Mouse (Mus musculus) Patski (cell line): ENCODE data around the gene Setd5. TPM values are rescaled to one million over a fixed set of nuclear protein-coding genes. Genes with fewer than 3 reads are reported as not detected.

Experiments used
- ATAC-seq: fragments of 100-300 bp; one replicate; pipeline ENCODE4 v1.8.0; 2021
- CTCF ChIA-PET: fragments of 350-600 bp; sonication (Branson Sonifier 250); formaldehyde crosslinking; loops from one replicate; lab custom pipeline; 2022; ENCODE audit warnings: inconsistent platforms; lab: Charles Lee
- POLR2A ChIA-PET: fragments of 350-600 bp; sonication (Branson Sonifier 250); formaldehyde crosslinking; loops from one replicate; lab custom pipeline; 2022; ENCODE audit warnings: antibody characterized with exemption, inconsistent platforms; lab: Charles Lee
- DNase-seq: peaks from one replicate; pipeline ENCODE4 v3.0.0-alpha.2; 2011; ENCODE audit warnings: low read depth, low spot score
- H3K27me3 ChIP-seq: fragments of 371-371 bp; one replicate; pipeline ENCODE4 v1.5.1; 2021
- CTCF ChIP-seq: fragments of 100-300 bp; IDR thresholded peaks from one replicate; pipeline ENCODE4 v1.5.1; 2021
- in situ Hi-C: fragments of 300-500 bp; cut with MboI; formaldehyde crosslinking; loops from 3 replicates; pipeline ENCODE4 v1.11.1; 2018; ENCODE audit warnings: low pct_unique_long_range_greater_than_20kb, mixed read lengths
- polyA plus RNA-seq: library from polyadenylated mRNA; unstranded; gene quantifications from one replicate; pipeline ENCODE4 v1.2.3, GENCODE M21; 2021

Setd5 gene
- polyA plus RNA-seq, 1 experiment from 2014 or later, result 60.3 TPM

DNA sequence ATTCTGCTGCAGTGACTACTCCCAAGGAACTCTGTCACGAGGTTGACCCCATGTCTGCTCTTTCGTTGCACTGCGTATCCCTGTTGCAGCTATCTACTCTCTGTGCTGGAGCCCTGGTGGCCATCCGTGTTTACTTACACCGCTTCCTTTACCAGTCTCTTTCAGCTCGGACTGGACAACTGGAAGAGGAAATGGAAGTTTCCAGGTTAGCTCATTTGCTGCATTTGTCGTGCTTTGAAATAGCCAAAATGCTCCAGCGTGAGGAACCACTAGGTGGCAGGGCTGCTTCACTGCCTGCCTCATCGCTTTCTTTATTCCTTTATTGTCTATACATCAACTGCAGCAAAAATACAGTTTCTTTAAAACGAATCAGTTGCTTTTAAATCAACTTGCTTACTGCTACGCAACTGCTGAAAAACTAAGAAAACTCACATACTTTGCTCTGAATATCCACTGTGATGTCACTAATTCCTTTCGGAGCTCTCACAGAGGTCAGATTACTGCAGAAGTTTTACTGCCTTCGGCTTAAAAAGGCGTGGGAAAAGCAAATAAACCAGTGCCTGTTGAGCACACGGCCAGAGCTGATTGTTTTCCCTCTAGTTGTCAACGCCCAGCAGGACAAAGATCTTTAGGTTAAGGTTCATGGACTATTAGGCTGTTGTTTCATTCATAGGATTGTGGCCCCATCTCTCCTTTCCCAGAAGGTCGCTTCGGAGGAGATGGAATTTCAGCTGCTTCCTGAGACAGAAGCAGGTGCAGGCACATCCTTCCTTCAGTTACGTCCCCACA, 39.0 kb upstream of the Setd5 start:
- H3K27me3 ChIP-seq, result no peaks in the 10 kb centered on the region
- in situ Hi-C loops, result no loop called here
- POLR2A ChIA-PET, result interaction anchor here (1.2 kb wide), 1 partner anchor 62 kb away, joined by 3 read pairs; no protein-coding TSS in a partner anchor
- peak; percentile 94 for TF ChIP-seq CTCF
- CTCF ChIA-PET, result interaction anchor here (0.6 to 3.3 kb wide), 25 partner anchors 9 to 340 kb away, joined by 3 to 33 read pairs (median 4); no protein-coding TSS in a partner anchor
- ATAC-seq (peak; percentile 71), DNase-seq (no peak)

DNA sequence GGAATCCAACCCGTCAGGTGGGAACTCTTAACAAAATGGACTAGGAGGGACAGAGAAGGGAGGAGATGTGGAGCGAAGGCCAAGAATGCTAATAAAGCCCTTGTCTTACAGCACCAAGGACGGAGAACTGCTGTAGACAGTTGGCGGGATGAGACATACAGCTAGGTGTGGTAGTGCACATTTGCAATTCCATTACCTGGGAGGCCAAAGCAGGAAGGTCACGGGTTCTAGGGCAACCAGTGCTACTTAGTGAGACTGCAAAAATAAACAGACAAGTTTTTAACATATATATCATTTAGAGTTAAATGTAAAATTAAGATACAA, 38.5 kb upstream of the Setd5 start:
- no peaks in the 10 kb centered on the region for H3K27me3 ChIP-seq
- ATAC-seq, result no peak
- in situ Hi-C loops, result no loop called here
- DNase-seq, result no peak
- TF ChIP-seq CTCF, result no peak
- ChIA-PET POLR2A (interaction anchor here (1.2 kb wide), 1 partner anchor 61 kb away, joined by 3 read pairs; no protein-coding TSS in a partner anchor), CTCF (interaction anchor here (0.7 to 3.3 kb wide), 19 partner anchors 9 to 340 kb away, joined by 3 to 33 read pairs (median 6); no protein-coding TSS in a partner anchor)

DNA sequence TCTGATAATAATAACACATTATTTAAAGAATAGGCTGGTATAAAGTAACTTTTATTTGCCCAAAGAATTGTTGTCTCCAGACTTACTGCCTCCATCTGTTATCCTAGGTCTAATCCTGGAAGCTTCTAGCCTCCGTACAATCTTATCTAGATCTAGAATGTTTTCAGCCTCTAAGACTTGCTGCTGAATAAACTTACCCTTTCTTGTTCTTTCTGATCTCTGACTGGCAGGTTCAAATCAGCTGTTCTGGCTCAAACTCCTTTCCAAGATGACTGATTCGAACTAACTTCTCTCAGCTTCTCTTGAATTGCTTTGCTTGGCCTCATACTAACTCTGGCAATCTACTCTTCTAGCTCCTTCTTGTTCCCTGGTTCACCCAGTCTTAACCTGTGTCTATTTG, 36.8 kb upstream of the Setd5 start:
- H3K27me3 ChIP-seq, result no peaks in the 10 kb centered on the region
- in situ Hi-C loops, result loop anchor here (5.0 kb wide), 2 partner anchors 62 to 262 kb away; no protein-coding TSS in a partner anchor
- no peak for TF ChIP-seq CTCF
- CTCF ChIA-PET, result no interaction called here
- POLR2A ChIA-PET, result no interaction called here
- DNase-seq (no peak), ATAC-seq (no peak)

DNA sequence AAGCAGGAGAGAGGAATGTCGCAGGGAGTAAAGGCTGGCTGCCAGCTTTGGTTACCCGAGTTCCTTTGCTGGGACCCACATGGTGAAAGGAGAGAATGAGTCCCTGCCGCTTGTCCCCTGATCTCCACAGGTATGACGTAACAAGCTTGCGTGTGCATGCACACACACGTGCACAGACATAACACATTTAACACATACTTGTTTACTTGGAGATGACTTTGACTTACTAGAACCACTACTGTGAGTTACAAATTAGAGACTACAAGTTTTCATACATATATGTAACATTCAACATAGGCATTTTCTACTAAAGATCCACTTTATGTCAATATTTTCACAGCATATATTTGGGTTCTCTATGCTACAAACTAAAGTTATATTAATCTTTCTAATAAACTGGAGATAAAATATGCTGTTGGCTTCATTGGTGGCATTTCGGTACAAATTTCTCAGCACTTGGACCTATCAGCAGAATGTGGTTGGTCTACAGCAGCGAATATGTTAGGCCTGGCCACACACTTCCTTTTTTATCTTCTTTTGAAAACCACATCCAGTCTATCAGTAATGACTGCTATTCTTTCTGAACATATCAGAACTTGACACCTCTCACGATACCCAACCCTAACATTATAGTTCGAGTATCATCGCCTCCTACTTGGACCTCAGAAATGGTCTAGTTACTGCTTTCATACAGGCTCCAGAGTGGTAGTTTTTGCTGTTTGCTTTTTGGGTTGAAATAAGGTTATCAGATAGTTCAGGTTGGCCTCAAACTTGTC, 35.8 kb upstream of the Setd5 start:
- ChIA-PET POLR2A (no interaction called here), CTCF (no interaction called here)
- in situ Hi-C loops, result loop anchor here (5.0 kb wide), 2 partner anchors 61 to 261 kb away; no protein-coding TSS in a partner anchor
- ATAC-seq (no peak), DNase-seq (no peak)
- no peaks in the 10 kb centered on the region for H3K27me3 ChIP-seq
- no peak for TF ChIP-seq CTCF

DNA sequence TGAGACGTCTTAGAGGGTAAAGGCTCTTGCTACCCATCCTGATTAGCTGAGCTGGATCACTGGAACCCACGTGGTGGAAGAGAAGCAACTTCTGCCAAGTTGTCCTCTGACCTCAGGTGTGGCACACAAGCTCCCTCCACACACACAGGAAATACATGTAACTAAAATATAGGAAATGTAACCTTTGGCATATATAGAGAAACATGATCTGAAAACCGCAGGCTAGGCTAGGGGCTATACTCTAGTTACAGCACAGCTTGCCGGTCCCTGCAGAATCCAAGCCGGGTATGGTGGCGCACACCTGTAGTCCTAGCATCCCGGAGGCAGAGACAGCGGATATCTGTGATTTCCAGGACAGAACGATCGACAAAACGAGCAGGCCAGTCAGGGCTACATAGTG, 31.6 kb upstream of the Setd5 start:
- ChIA-PET POLR2A (interaction anchor here (0.5 to 3.4 kb wide), 8 partner anchors 30 to 617 kb away, joined by 3 to 19 read pairs (median 4); partner anchors contain the start of gene Setd5), CTCF (no interaction called here)
- no peak for TF ChIP-seq CTCF
- ATAC-seq (no peak), DNase-seq (no peak)
- in situ Hi-C loops, result no loop called here
- no peaks in the 10 kb centered on the region for H3K27me3 ChIP-seq

DNA sequence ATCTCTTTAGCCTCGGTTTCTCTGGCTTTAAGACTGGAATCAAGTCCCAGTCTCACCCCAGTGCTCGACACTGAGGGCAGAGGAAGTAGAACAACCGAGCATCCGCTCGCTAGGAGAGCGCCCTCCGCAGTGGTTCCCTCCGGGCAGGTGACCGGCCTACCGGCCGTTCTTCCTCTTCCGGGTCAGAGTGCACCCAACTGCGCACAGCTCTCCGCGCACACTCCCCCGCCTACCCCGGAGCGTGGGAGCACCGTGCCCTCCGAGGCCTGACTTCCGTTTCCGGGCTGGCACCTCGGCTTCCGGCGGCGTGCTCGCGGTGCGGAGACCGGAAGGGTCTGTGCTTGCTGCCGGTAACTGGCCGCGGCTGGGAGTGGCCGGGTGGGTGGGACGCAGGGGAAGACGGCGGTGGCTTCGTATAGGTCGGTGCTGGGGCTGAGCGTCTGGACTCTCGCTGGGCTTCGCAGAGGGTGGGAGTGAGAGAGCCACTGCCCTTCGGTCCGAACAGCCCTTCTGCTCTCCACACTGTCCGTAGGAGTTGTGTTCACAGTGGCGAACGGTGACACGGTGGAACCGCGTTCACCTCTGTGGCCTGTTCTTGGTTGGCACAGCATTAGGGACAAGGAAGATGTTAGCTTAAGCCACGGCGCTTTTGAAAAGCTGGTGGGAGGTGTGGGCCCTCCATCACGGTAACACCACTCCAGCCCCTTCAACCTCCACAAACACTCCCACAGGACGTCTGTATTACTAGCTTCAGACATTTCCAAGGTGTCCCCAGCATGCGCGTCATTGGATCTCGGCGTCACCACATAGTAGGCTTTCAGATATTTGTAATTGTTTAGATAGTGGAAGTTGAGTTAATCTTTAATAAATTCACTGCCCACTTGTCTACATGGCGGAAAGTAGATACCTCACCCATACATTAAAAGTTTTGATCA, 30.9 kb upstream of the Setd5 start, which contains the start of gene Thumpd3:
Thumpd3 (plus strand) TSS at position 185 of the 935 bp plus-strand sequence.
- ATAC-seq, result peak; percentile 93
- no peaks in the 10 kb centered on the region for H3K27me3 ChIP-seq
- DNase-seq, result peak; percentile 85
- in situ Hi-C loops, result no loop called here
- no peak for TF ChIP-seq CTCF
- POLR2A ChIA-PET, result interaction anchor here (0.5 to 3.4 kb wide), 9 partner anchors 15 to 616 kb away, joined by 3 to 19 read pairs (median 3); partner anchors contain the start of gene Setd5
- CTCF ChIA-PET, result interaction anchor here (1.0 to 3.2 kb wide), 5 partner anchors 9 to 345 kb away, joined by 3 to 15 read pairs (median 3); no protein-coding TSS in a partner anchor

DNA sequence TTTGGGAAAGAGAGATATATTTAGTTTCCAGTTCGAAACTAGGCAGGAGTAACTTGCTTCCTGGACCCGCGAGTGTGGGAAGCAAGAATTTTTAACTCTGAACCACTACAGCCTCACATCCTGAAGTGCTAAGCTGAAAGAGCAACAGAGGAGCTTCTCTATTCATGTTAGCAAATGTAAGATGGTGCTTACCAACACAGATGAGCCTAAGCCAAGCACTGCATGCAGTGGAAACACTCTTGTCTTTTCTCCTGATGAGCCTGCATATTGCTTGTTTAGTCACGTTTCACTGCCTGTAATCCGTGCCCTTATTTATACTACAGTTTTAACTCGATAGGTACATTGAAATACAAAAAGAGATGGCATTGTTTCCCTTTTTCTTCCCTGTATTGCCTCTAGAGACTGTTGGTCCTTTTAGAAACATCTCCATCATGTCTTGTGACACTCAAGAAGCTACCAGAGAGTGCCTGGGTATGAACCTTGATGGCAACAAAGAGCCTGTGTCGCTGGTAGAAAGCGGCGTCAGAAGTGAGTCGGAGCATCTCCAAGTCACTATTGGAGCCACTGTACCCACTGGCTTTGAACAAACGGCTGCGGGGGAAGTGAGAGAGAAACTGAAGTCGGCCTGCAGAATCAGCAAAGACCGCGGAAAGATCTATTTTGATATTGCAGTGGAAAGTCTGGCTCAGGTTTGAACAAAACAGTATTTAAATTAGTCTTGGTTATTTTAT, 30.0 kb upstream of the Setd5 start:
- no peak for TF ChIP-seq CTCF
- ChIA-PET POLR2A (interaction anchor here (0.7 to 3.4 kb wide), 4 partner anchors 14 to 29 kb away, joined by 3 to 19 read pairs (median 4); partner anchors contain the start of gene Setd5), CTCF (interaction anchor here (1.0 to 3.2 kb wide), 6 partner anchors 9 to 346 kb away, joined by 3 to 15 read pairs (median 4); no protein-coding TSS in a partner anchor)
- DNase-seq (no peak), ATAC-seq (no peak)
- H3K27me3 ChIP-seq, result no peaks in the 10 kb centered on the region
- in situ Hi-C loops, result no loop called here

DNA sequence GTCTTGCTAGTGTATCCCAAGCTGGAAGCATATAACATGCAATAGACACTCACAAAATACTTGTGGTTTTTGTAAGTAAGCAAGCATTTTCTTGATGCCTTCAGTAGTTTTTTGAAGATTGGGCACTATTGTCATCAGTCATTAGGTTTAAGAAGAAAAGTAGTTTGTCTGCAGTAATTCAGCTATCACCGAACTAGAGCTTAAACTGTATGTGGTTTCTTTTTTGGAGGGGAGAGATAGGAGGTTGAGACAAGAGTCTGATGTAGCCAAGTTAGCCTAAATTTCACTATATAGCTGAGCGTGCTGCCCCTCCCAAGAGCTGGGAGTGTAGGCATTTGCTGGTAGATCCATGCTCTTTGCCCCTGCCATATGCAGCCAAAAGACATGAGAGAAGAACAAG, 28.8 kb upstream of the Setd5 start:
- TF ChIP-seq CTCF, result no peak
- POLR2A ChIA-PET, result interaction anchor here (1.1 to 3.4 kb wide), 2 partner anchors 9 to 27 kb away, joined by 3 to 19 read pairs; partner anchors contain the start of gene Setd5
- CTCF ChIA-PET, result interaction anchor here (2.1 to 3.2 kb wide), 3 partner anchors 11 to 23 kb away, joined by 5 to 15 read pairs (median 6); no protein-coding TSS in a partner anchor
- in situ Hi-C loops, result no loop called here
- DNase-seq, result no peak
- H3K27me3 ChIP-seq, result no peaks in the 10 kb centered on the region
- ATAC-seq, result no peak

DNA sequence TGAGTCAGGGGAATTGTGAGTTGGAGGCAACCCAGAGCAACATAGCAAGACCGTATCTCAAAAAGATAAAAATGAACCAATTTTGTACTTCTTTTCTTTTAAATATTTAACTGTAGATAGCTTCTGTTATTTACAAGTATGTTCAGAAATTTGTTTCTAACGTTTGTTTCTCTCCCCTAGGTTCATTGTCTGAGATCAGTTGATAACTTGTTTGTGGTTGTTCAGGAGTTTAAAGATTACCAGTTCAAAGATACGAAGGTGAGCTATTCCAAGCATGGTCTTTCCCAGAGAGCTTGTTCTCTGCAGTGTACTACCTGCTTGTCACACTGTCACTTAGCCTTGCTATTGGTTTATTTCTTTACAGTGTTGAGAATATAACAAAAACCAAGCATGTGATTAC, 28.0 kb upstream of the Setd5 start:
- CTCF ChIA-PET, result interaction anchor here (0.8 to 3.2 kb wide), 4 partner anchors 10 to 26 kb away, joined by 3 to 15 read pairs (median 6); no protein-coding TSS in a partner anchor
- DNase-seq (no peak), ATAC-seq (no peak)
- POLR2A ChIA-PET, result interaction anchor here (1.1 kb wide), 1 partner anchor 8 kb away, joined by 3 read pairs; no protein-coding TSS in a partner anchor
- TF ChIP-seq CTCF, result no peak
- in situ Hi-C loops, result no loop called here
- no peaks in the 10 kb centered on the region for H3K27me3 ChIP-seq
